Mouse (Mus musculus) large intestine, adult 2 months (tissue): ENCODE results near the gene Myh14. TPM values are rescaled to one million over a fixed set of nuclear protein-coding genes. Genes with fewer than 3 reads are reported as not detected.
"Not testable (repeated sequence)": the region's sequence is repeated elsewhere in the genome, so short reads cannot be mapped to it uniquely, and the experiment has no call there.

Experiments
- DNase-seq: peaks from one replicate; pipeline ENCODE4 v3.0.0-alpha.2; 2012; ENCODE audit warnings: low read depth, low spot score
- WGBS: fragments of 180-500 bp; shearing (Covaris S2); methylation state at CpG from one replicate; pipeline ENCODE4 v1.1.7; 2018; 5-methylcytosine and 5-hydroxymethylcytosine counted together
- polyA plus RNA-seq: library from polyadenylated mRNA; depleted of rRNA; stranded (reverse); fragments of >200 nt; gene quantifications from 2 replicates; pipeline ENCODE4 v1.2.3, GENCODE M21; 2012; rRNA removed

Gene Myh14
- polyA plus RNA-seq = 163 and 237 TPM in 2 replicates

GRCm38 (mm10) chr7:44670803-44671202 lies at the start of gene Myh14:
Myh14 (minus strand) TSS chr7:44670843.
- 3% methylated on average over 23 of the region's 23 CpGs for WGBS
- peak; percentile 88 for DNase-seq

GRCm38 (mm10) chr7:44709881-44710280 lies 39.2 kb upstream of the Myh14 start:
- 83% methylated on average over 5 of the region's 5 CpGs for WGBS
- no peak for DNase-seq

DNA sequence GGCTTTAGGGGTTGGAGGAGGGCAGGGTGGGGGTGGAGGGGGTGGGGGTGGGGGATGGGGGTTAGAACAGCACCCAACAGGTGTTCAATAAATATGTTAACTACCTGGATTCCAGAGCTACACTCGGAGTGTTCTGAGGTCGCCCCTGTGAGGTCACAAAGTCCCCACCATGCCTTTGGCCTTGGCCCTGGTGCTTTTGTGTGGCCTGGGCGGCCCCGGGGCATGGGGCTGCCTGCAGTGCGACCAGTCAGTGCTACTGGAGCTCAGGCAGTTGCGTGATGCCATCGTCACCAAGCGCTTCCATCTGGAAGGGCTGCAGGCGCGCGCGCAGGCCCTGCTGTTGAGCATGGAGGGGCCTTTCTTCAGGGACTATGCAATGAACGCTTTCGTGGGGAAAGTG lies 37.9 kb upstream of the Myh14 start, which contains the start of gene Izumo2:
TSS of gene Izumo2 (plus strand) at position 169 of the 400 bp plus-strand sequence.
- WGBS = 77% methylated on average over 14 of the region's 14 CpGs
- DNase-seq = no peak

- not testable (repeated sequence) for DNase-seq
- WGBS = 79% methylated on average over 6 of the region's 6 CpGs
Measured at GRCm38 (mm10) chr7:44708093-44708492, 37.5 kb upstream of the Myh14 start.

- DNase-seq = no peak
- 85% methylated on average over 5 of the region's 5 CpGs for WGBS
Measured at GRCm38 (mm10) chr7:44707169-44707675, 36.6 kb upstream of the Myh14 start.

- no peak for DNase-seq
Measured at GRCm38 (mm10) chr7:44706322-44706721, 35.7 kb upstream of the Myh14 start.

DNA sequence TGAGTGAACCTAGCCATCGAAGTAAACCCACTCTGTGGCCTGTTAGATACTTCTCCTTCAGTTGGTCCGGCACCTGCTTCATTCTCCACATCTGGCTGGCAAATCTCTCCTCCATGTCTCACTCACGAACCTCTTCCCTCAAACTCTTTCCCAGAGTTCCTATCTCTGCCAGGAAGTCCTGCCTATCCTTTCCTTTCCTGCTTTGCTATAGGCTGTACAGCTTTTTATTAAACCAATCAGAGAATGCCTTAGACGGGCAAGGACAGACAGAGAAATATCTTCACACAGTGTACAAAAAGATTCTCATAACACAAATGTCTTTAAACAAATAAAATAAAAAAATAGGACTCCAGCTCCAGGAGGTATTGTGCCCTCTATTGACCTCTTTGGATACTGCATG lies 34.4 kb upstream of the Myh14 start:
- WGBS = 88% methylated on average over 4 of the region's 4 CpGs
- DNase-seq = no peak

DNA sequence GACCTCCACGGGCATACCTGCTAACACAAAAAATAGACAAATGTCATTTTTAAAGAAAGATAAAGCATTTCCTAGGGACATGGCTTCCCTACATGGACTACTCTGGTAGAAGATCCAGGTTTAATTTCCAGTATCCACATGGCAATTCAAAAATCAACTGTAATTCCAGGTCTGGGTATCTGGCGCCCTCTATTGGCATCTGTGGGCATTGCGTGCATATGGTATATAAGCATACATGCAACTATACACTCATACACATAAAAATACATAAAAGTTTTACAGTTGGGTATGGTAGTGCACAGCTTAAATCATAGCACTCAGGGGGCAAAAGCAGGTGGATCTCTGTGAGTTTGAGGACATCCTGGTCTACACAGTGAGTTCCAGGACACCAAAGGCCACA lies 33.7 kb upstream of the Myh14 start:
- no peak for DNase-seq
- WGBS = 54% methylated on average over 3 of the region's 3 CpGs

DNA sequence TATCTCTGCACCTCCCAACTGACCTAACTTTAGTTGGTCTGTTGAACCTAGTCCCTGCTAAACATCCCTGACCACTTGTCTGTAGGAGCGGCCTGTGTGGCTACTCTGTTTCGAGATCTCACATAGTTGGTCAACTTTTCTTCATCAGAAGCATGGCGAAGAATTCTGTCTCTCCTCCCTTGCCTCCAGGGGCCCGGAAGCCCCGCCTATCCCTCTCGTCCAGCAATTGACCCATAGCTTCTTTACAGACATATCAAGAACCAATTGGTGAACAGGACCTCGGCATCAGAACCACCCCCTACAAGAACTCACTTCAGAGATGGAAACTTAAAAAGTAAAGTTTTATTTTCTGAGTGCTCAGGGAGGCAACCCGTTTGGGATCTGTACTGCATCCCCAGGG lies 32.3 kb upstream of the Myh14 start:
- DNase-seq = no peak
- 78% methylated on average over 8 of the region's 8 CpGs for WGBS

GRCm38 (mm10) chr7:44701921-44702320 lies 31.3 kb upstream of the Myh14 start:
- DNase-seq = no peak
- 17% methylated on average over 6 of the region's 6 CpGs for WGBS

- WGBS = 52% methylated on average over 7 of the region's 7 CpGs
Measured at GRCm38 (mm10) chr7:44697980-44698379, 27.3 kb upstream of the Myh14 start.

GRCm38 (mm10) chr7:44697191-44697710 lies 26.6 kb upstream of the Myh14 start:
- no peak for DNase-seq
- WGBS = 6% methylated on average over 20 of the region's 20 CpGs

More at GRCm38 (mm10) chr7:44697980-44698379, 27.3 kb upstream of the Myh14 start:
- DNase-seq = no peak

- WGBS = 36% methylated on average over 4 of the region's 4 CpGs
- DNase-seq = peak; percentile 81
Measured at GRCm38 (mm10) chr7:44695223-44695622, 24.6 kb upstream of the Myh14 start.

DNA sequence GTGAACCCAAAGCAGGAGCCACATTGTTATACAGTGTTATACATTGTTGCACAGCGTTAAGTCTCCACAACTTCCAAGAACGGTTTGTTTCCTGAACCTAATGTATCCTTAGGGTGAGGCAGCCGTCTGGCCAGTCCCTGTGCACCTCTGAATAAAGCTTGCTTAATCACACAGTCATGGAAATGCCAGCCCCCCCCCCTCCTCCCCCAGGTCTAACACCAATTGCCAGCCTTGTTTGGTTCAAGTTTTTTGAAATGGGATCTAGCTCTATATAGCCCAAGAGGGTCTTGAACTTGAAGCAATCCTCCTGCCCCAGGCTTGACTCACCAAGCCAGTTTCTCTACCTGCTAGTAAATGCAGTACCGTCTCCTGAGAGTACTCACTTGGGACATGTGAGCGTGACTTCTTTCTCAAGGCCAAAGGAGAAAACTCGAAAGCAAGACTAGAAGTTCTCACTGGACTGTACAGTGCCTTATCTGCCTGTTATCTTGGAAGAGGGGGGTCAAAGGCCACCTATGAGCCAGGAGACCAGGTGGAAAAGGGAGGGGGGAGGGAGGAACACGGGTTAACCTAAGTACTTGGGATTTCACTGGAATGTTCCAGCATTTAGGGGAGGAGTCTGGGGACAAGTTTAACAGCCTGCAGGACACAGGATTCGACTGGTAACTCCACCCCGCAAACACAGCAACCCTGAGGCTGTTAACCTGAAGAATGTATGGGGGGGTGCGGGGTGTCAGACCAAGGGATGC lies 23.0 kb upstream of the Myh14 start:
- 27% methylated on average over 10 of the region's 10 CpGs for WGBS
- DNase-seq = no peak

DNA sequence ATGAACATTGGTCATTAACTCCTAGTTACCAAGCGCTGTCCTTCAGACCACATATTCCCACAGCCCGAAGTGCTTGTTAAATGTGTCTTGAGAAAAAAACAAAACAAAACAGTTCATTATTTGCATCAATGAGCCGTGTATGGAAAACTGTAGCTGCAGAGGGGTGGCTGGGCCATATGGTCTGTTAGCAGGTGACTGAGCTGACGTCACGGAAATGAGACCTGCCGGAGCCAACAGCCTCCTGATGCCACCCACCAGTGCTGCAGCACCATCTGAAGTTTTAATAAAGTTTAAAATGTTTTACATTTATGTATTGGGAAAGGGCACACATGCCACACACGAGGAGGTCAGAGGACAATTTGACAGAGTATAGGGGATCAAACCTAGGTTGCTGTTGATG lies 18.7 kb upstream of the Myh14 start:
- WGBS = 94% methylated on average over 7 of the region's 7 CpGs
- DNase-seq = no peak

GRCm38 (mm10) chr7:44688890-44689289 lies 18.2 kb upstream of the Myh14 start:
- 72% methylated on average over 3 of the region's 3 CpGs for WGBS
- no peak for DNase-seq

DNA sequence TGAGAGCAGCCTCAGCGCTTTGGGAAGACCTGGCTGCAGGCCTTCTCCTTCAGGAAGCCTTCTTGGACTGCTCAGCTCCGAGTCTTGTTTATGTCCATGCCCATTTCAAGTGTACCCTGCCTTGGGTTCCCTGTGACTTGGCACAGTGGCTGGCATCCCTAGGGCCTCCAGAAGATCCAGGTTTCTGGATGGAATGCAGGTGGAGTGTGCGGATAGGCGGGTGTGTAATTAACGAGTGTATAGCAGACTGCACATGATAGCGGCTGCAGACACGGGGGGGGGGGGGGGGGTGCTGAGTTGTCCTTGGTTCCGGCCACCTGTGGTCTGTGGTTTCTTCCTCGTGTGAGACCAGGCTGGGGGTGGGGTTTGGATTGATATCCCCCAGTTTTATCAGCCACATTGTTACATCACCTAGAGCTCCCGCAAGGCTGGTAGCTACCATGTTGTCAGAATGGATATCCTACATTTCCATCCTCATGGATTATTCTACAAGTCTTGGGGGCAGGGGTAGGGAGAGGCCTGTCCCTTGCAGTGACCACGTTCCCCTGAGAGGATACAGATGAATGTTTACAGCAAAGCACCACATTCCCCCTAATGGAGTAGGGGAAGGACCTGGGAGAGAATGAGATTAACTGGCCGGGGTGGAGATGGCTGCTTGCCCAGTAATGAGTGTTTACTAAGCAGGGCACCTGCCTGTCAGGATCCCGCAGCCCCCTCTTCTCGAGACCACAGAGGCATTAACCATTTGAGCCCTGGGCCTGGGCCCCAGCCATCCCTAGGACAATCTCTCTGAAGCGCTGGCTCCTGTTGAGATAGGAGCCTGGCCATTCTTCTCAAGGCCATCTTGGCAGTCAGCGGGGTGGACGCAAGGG lies 15.1 kb upstream of the Myh14 start:
- WGBS = 34% methylated on average over 17 of the region's 17 CpGs
- no peak for DNase-seq

DNA sequence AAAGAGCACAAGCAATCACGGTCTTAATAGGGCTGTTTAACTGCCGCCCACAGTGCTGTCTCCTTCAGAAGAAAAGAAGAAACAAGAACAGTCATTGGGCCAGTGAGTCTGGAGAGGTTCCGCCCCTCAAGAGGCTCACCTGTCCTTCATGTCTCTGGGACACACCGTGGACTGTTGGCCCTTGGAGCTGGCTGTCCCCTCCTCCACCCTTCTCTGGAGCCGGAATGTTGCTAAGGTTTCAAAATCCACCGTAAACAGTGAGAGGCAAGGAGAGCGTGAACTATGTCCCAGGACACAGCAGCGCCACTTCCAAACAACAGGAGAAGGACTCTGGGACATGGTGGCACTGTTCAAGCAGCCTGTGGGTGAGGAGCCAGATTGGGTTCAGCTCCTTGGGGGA lies 13.0 kb upstream of the Myh14 start:
- peak; percentile 94 for DNase-seq
- WGBS = 21% methylated on average over 8 of the region's 8 CpGs

DNA sequence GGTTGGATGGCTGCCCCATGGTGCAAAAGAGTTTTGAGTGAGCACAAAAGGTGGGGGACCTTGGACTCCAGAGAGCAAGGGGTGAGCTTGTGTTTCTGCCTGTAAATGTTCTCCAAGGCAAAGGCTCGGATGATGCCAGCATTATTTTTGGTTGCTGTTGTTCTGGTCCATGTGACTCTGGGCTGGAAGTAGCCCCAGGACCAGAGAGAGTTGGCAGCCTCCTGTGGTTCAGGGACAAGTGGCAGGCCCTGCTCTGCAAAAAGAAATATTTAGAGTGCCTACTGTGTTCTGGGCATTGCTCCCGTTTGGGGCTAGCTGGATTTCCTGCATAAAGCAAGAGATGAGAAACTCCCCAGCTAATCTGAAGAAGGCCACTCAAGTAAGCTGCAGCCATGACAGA lies 6.0 kb upstream of the Myh14 start:
- 55% methylated on average over 2 of the region's 2 CpGs for WGBS
- no peak for DNase-seq

- 68% methylated on average over 4 of the region's 4 CpGs for WGBS
- no peak for DNase-seq
Measured at GRCm38 (mm10) chr7:44676126-44676525, 5.5 kb upstream of the Myh14 start.
